Mouse (Mus musculus): ENCODE results near the gene Ube2ql1. TPM values are rescaled to one million over a fixed set of nuclear protein-coding genes. Genes with fewer than 3 reads are reported as not detected.
A peak's percentile ranks its signal among the peaks of the same experiment; 100 is the strongest.

The Ube2ql1 gene
- total and polyA plus RNA-seq, 3 experiments = 1.1 to 3.1 (median 2.8) TPM

- DNase-seq = no peak
These were observed 31.5 kb downstream of the Ube2ql1 start for GRCm38 (mm10) chr13:69708236-69708635.

GRCm38 (mm10) chr13:69707496-69707895, 32.2 kb downstream of the Ube2ql1 start:
- no peak for DNase-seq

- no peak for DNase-seq
These were observed 32.8 kb downstream of the Ube2ql1 start for GRCm38 (mm10) chr13:69706919-69707318.

- no peak for DNase-seq
These were observed 36.2 kb downstream of the Ube2ql1 start for GRCm38 (mm10) chr13:69703505-69703904.

- DNase-seq = no peak
These were observed 38.3 kb downstream of the Ube2ql1 start for GRCm38 (mm10) chr13:69701397-69701796.

- DNase-seq = no peak
These were observed 38.9 kb downstream of the Ube2ql1 start for GRCm38 (mm10) chr13:69700827-69701226.

GRCm38 (mm10) chr13:69696333-69696991, 43.2 kb downstream of the Ube2ql1 start:
- peak; percentile 76 for DNase-seq

- peak; percentile 43 for DNase-seq
These were observed 48.6 kb downstream of the Ube2ql1 start for GRCm38 (mm10) chr13:69691074-69691473.

- DNase-seq = peak; percentile 15
These were observed 52.7 kb downstream of the Ube2ql1 start for GRCm38 (mm10) chr13:69687023-69687422.

GRCm38 (mm10) chr13:69685406-69685818, 54.3 kb downstream of the Ube2ql1 start:
- DNase-seq = no peak

GRCm38 (mm10) chr13:69673921-69674618, 65.6 kb downstream of the Ube2ql1 start:
- no peak for DNase-seq

GRCm38 (mm10) chr13:69673197-69673920, 66.3 kb downstream of the Ube2ql1 start:
- no peak for DNase-seq

GRCm38 (mm10) chr13:69672565-69672964, 67.1 kb downstream of the Ube2ql1 start:
- DNase-seq = no peak

- DNase-seq = no peak
These were observed 67.6 kb downstream of the Ube2ql1 start for GRCm38 (mm10) chr13:69672121-69672520.

- DNase-seq = no peak
These were observed 85.2 kb downstream of the Ube2ql1 start for GRCm38 (mm10) chr13:69654508-69654907.

Other genes with a start within 250 kb of the Ube2ql1 start
- 100 to 1,000 TPM in 1 of 2 experiments, 10 to 100 TPM in 1; 92.2 to 113 TPM for gene Nsun2, start 206.1 kb downstream of the Ube2ql1 start, total RNA-seq (2021)
- gene Nsun2, start 206.1 kb downstream of the Ube2ql1 start, polyA plus RNA-seq (2012; rRNA removed) = 22.7 and 31.0 TPM in 2 replicates
- 10 to 100 TPM; 18.8 to 18.9 TPM for gene Tent4a, start 205.3 kb downstream of the Ube2ql1 start, total RNA-seq (2021)
- gene Tent4a, start 205.3 kb downstream of the Ube2ql1 start, polyA plus RNA-seq (2012; rRNA removed) = 22.7 and 24.0 TPM in 2 replicates
- 10 to 100 TPM in 1 of 2 experiments, 1 to 10 TPM in 1; 9.4 to 13.9 TPM for gene Srd5a1, start 128.4 kb downstream of the Ube2ql1 start, total RNA-seq (2021)
- 35.0 and 41.6 TPM in 2 replicates for gene Srd5a1, start 128.4 kb downstream of the Ube2ql1 start, polyA plus RNA-seq (2012; rRNA removed)
- gene Med10, start 62.5 kb upstream of the Ube2ql1 start, total RNA-seq (2021) = 10 to 100 TPM; 49.7 to 72.5 TPM
- 27.5 and 33.5 TPM in 2 replicates for gene Med10, start 62.5 kb upstream of the Ube2ql1 start, polyA plus RNA-seq (2012; rRNA removed)

All from adrenal gland, adult 2 months (tissue).